Mouse (Mus musculus): ENCODE measurements around the gene Elk3.

Elk3 gene

GRCm38 (mm10) chr10:93248416-93248815 lies 62.5 kb downstream of the Elk3 start:
- no peak for ATAC-seq (ENCODE audit: insufficient number of reproducible peaks, low FRiP score, low TSS enrichment)

GRCm38 (mm10) chr10:93247902-93248301 lies 63.0 kb downstream of the Elk3 start:
- no peak for ATAC-seq (ENCODE audit: insufficient number of reproducible peaks, low FRiP score, low TSS enrichment)

- ATAC-seq (ENCODE audit: insufficient number of reproducible peaks, low FRiP score, low TSS enrichment) = no peak
Measured at GRCm38 (mm10) chr10:93247422-93247821, 63.5 kb downstream of the Elk3 start.

GRCm38 (mm10) chr10:93246185-93246920 lies 64.6 kb downstream of the Elk3 start:
- no peak for ATAC-seq (ENCODE audit: insufficient number of reproducible peaks, low FRiP score, low TSS enrichment)

- no peak for ATAC-seq (ENCODE audit: insufficient number of reproducible peaks, low FRiP score, low TSS enrichment)
Measured at GRCm38 (mm10) chr10:93244209-93244705, 66.7 kb downstream of the Elk3 start.

GRCm38 (mm10) chr10:93242861-93243260 lies 68.1 kb downstream of the Elk3 start:
- ATAC-seq (ENCODE audit: insufficient number of reproducible peaks, low FRiP score, low TSS enrichment) = no peak

GRCm38 (mm10) chr10:93242208-93242607 lies 68.7 kb downstream of the Elk3 start:
- ATAC-seq (ENCODE audit: insufficient number of reproducible peaks, low FRiP score, low TSS enrichment) = no peak

GRCm38 (mm10) chr10:93239201-93239806 lies 71.6 kb downstream of the Elk3 start:
- no peak for ATAC-seq (ENCODE audit: insufficient number of reproducible peaks, low FRiP score, low TSS enrichment)

GRCm38 (mm10) chr10:93234692-93235091 lies 76.2 kb downstream of the Elk3 start:
- no peak for ATAC-seq (ENCODE audit: insufficient number of reproducible peaks, low FRiP score, low TSS enrichment)

GRCm38 (mm10) chr10:93233665-93234194 lies 77.2 kb downstream of the Elk3 start:
- no peak for ATAC-seq (ENCODE audit: insufficient number of reproducible peaks, low FRiP score, low TSS enrichment)

GRCm38 (mm10) chr10:93231893-93232292 lies 79.0 kb downstream of the Elk3 start:
- no peak for ATAC-seq (ENCODE audit: insufficient number of reproducible peaks, low FRiP score, low TSS enrichment)

GRCm38 (mm10) chr10:93231490-93231889 lies 79.4 kb downstream of the Elk3 start:
- no peak for ATAC-seq (ENCODE audit: insufficient number of reproducible peaks, low FRiP score, low TSS enrichment)

- no peak for ATAC-seq (ENCODE audit: insufficient number of reproducible peaks, low FRiP score, low TSS enrichment)
Measured at GRCm38 (mm10) chr10:93228401-93229007, 82.4 kb downstream of the Elk3 start.

GRCm38 (mm10) chr10:93227921-93228320 lies 83.0 kb downstream of the Elk3 start:
- no peak for ATAC-seq (ENCODE audit: insufficient number of reproducible peaks, low FRiP score, low TSS enrichment)

GRCm38 (mm10) chr10:93225751-93226150 lies 85.2 kb downstream of the Elk3 start:
- no peak for ATAC-seq (ENCODE audit: insufficient number of reproducible peaks, low FRiP score, low TSS enrichment)

- peak; percentile 89 for ATAC-seq (ENCODE audit: insufficient number of reproducible peaks, low FRiP score, low TSS enrichment)
Measured at GRCm38 (mm10) chr10:93215051-93215763, 95.7 kb downstream of the Elk3 start.

- no peak for ATAC-seq (ENCODE audit: insufficient number of reproducible peaks, low FRiP score, low TSS enrichment)
Measured at GRCm38 (mm10) chr10:93214251-93214650, 96.7 kb downstream of the Elk3 start.

- no peak for ATAC-seq (ENCODE audit: insufficient number of reproducible peaks, low FRiP score, low TSS enrichment)
Measured at GRCm38 (mm10) chr10:93213339-93213738, 97.6 kb downstream of the Elk3 start.

- ATAC-seq (ENCODE audit: insufficient number of reproducible peaks, low FRiP score, low TSS enrichment) = no peak
Measured at GRCm38 (mm10) chr10:93212699-93213098, 98.2 kb downstream of the Elk3 start.

- no peak for ATAC-seq (ENCODE audit: insufficient number of reproducible peaks, low FRiP score, low TSS enrichment)
Measured at GRCm38 (mm10) chr10:93207176-93207575, 103.8 kb downstream of the Elk3 start.

Measured in cerebellum, adult (tissue).